Mouse (Mus musculus) olfactory bulb, adult 2 months (tissue): ENCODE results near the gene Cdkl4.

Experiments
- CTCF ChIP-seq: fragments of 200-500 bp; IDR thresholded peaks from 2 replicates; pipeline ENCODE4 v1.5.1; 2012; ENCODE audit warnings: low read depth, mild to moderate bottlenecking, low read length, moderate library complexity; ENCODE audit not compliant: insufficient read depth
- POLR2A ChIP-seq: fragments of 200-500 bp; IDR thresholded peaks from 2 replicates; pipeline ENCODE4 v1.6.1; 2012; ENCODE audit warnings: mild to moderate bottlenecking, low read depth, low read length, moderate library complexity; ENCODE audit not compliant: insufficient read depth

- TF ChIP-seq POLR2A (no peak), CTCF (no peak)
Measured at GRCm38 (mm10) chr17:80492811-80493210, 84.8 kb downstream of the Cdkl4 start.
